Mouse (Mus musculus): ENCODE results near the gene Gm47955. TPM values are rescaled to one million over a fixed set of nuclear protein-coding genes. Genes with fewer than 3 reads are reported as not detected.
"Not testable (repeated sequence)": the region's sequence is repeated elsewhere in the genome, so short reads cannot be mapped to it uniquely, and the experiment has no call there.

Gene Gm47955
- polyA plus RNA-seq, 1 experiment from 2014 or later = not detected

GRCm38 (mm10) chr1:82977840-82978239 is 17.8 kb downstream of the Gm47955 start:
- no peaks in the 10 kb centered on the region for H3K9me3 ChIP-seq (replicated peaks; ENCODE audit: control insufficient read depth, low read length)
- no peak overlapping the region for H3K9ac ChIP-seq (ENCODE audit: low read depth, low read length)
- ATAC-seq (replicated peaks; ENCODE audit: insufficient number of reproducible peaks, low FRiP score, low TSS enrichment) = no peak
- no peak overlapping the region for H3K27ac ChIP-seq (ENCODE audit: low read depth, low read length)
- H3K4me3 ChIP-seq (ENCODE audit: low read depth, low read length) = no peak overlapping the region
- no peaks in the 10 kb centered on the region for H3K27me3 ChIP-seq (ENCODE audit: control insufficient read depth, insufficient read depth, low read length)
- H3K4me1 ChIP-seq (ENCODE audit: control insufficient read depth, insufficient read depth, low read length) = peaks cover 12% of the 10 kb centered on the region
- no peaks in the 10 kb centered on the region for H3K36me3 ChIP-seq (ENCODE audit: control insufficient read depth, insufficient read depth, low read length)
- H3K4me2 ChIP-seq = no peak overlapping the region

- no peak for ATAC-seq (replicated peaks; ENCODE audit: insufficient number of reproducible peaks, low FRiP score, low TSS enrichment)
- H3K4me3 ChIP-seq (ENCODE audit: low read depth, low read length) = no peak overlapping the region
- no peak overlapping the region for H3K9ac ChIP-seq (ENCODE audit: low read depth, low read length)
- no peaks in the 10 kb centered on the region for H3K4me1 ChIP-seq (ENCODE audit: control insufficient read depth, insufficient read depth, low read length)
- H3K27ac ChIP-seq (ENCODE audit: low read depth, low read length) = no peak overlapping the region
- H3K9me3 ChIP-seq (replicated peaks; ENCODE audit: control insufficient read depth, low read length) = peaks cover 3% of the 10 kb centered on the region; the same call in 1 of the 2 replicates
- no peak overlapping the region for H3K4me2 ChIP-seq
- 80% methylated on average over 6 of the region's 6 CpGs for WGBS (ENCODE audit: insufficient replicate concordance)
- H3K27me3 ChIP-seq (ENCODE audit: control insufficient read depth, insufficient read depth, low read length) = no peaks in the 10 kb centered on the region; the same call in 1 of the 2 replicates
- no peaks in the 10 kb centered on the region for H3K36me3 ChIP-seq (ENCODE audit: control insufficient read depth, insufficient read depth, low read length)
Measured at GRCm38 (mm10) chr1:82986738-82987137, 26.7 kb downstream of the Gm47955 start.

GRCm38 (mm10) chr1:82987530-82988198 is 27.6 kb downstream of the Gm47955 start:
- Histone ChIP-seq H3K4me2 (no peak overlapping the region), H3K27me3 (ENCODE audit: control insufficient read depth, insufficient read depth, low read length) (no peaks in the 10 kb centered on the region; the same call in 1 of the 2 replicates), H3K27ac (ENCODE audit: low read depth, low read length) (no peak overlapping the region), H3K9ac (ENCODE audit: low read depth, low read length) (no peak overlapping the region), H3K4me1 (ENCODE audit: control insufficient read depth, insufficient read depth, low read length) (no peaks in the 10 kb centered on the region), H3K36me3 (ENCODE audit: control insufficient read depth, insufficient read depth, low read length) (no peaks in the 10 kb centered on the region), H3K9me3 (replicated peaks; ENCODE audit: control insufficient read depth, low read length) (peaks cover 3% of the 10 kb centered on the region; the same call in 1 of the 2 replicates), H3K4me3 (ENCODE audit: low read depth, low read length) (no peak overlapping the region)
- ATAC-seq (replicated peaks; ENCODE audit: insufficient number of reproducible peaks, low FRiP score, low TSS enrichment) = no peak
- 19% methylated on average over 4 of the region's 4 CpGs for WGBS (ENCODE audit: insufficient replicate concordance)

DNA sequence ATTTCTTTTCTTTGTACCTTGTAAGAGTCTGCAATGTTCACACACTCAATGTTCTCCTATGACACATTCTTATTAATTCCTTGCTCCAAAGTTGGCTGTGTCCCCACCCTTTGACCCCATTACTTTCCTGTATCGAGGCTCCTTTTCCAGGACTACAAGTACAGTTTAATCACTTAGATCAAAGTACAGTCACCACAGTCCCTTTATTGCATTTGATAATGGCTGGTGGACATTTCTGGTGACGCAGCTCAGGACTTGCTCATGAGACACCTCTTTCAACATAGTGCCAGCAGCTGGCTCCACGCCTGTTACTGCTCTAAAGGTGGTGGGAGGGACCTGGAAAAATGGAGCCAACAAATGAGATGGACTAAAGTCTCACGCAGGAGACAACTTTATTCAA is 31.0 kb downstream of the Gm47955 start:
- H3K27me3 ChIP-seq (ENCODE audit: control insufficient read depth, insufficient read depth, low read length) = no peaks in the 10 kb centered on the region; the same call in 1 of the 2 replicates
- H3K9ac ChIP-seq (ENCODE audit: low read depth, low read length) = no peak overlapping the region
- H3K4me2 ChIP-seq = no peak overlapping the region
- no peaks in the 10 kb centered on the region for H3K36me3 ChIP-seq (ENCODE audit: control insufficient read depth, insufficient read depth, low read length)
- H3K27ac ChIP-seq (ENCODE audit: low read depth, low read length) = no peak overlapping the region
- no peak for ATAC-seq (replicated peaks; ENCODE audit: insufficient number of reproducible peaks, low FRiP score, low TSS enrichment)
- no peaks in the 10 kb centered on the region for H3K4me1 ChIP-seq (ENCODE audit: control insufficient read depth, insufficient read depth, low read length)
- H3K9me3 ChIP-seq (replicated peaks; ENCODE audit: control insufficient read depth, low read length) = no peaks in the 10 kb centered on the region
- 63% methylated on average over 4 of the region's 4 CpGs for WGBS (ENCODE audit: insufficient replicate concordance)
- H3K4me3 ChIP-seq (ENCODE audit: low read depth, low read length) = no peak overlapping the region

- no peaks in the 10 kb centered on the region for H3K4me1 ChIP-seq (ENCODE audit: control insufficient read depth, insufficient read depth, low read length)
- ATAC-seq (replicated peaks; ENCODE audit: insufficient number of reproducible peaks, low FRiP score, low TSS enrichment) = no peak
- no peaks in the 10 kb centered on the region; the same call in 1 of the 2 replicates for H3K27me3 ChIP-seq (ENCODE audit: control insufficient read depth, insufficient read depth, low read length)
- H3K36me3 ChIP-seq (ENCODE audit: control insufficient read depth, insufficient read depth, low read length) = no peaks in the 10 kb centered on the region
- H3K4me2 ChIP-seq = no peak overlapping the region
- no peak overlapping the region for H3K9ac ChIP-seq (ENCODE audit: low read depth, low read length)
- no peaks in the 10 kb centered on the region for H3K9me3 ChIP-seq (replicated peaks; ENCODE audit: control insufficient read depth, low read length)
- 82% methylated on average over 3 of the region's 3 CpGs for WGBS (ENCODE audit: insufficient replicate concordance)
- no peak overlapping the region for H3K27ac ChIP-seq (ENCODE audit: low read depth, low read length)
- H3K4me3 ChIP-seq (ENCODE audit: low read depth, low read length) = no peak overlapping the region
Measured at GRCm38 (mm10) chr1:82991596-82991995, 31.5 kb downstream of the Gm47955 start.

DNA sequence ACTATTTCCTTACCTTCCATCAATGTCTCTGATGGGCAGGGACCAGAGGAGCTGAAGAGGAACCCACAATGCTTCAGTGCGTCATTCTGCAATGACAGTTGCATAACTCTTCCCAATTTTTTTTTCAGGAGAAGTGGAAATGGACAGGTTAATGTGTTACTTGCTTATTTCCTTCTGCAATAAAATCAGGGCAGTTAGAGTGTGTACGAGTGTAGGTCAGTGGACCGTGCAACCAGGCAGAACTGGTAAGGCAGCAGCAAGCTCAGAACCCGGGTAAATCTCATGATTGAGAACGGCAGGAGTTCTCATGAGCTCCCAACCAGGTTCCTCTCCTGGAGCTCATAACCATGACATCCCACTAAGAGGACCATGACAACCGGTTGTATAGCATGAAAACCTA is 32.0 kb downstream of the Gm47955 start:
- Histone ChIP-seq H3K4me1 (ENCODE audit: control insufficient read depth, insufficient read depth, low read length) (no peaks in the 10 kb centered on the region), H3K36me3 (ENCODE audit: control insufficient read depth, insufficient read depth, low read length) (no peaks in the 10 kb centered on the region), H3K27me3 (ENCODE audit: control insufficient read depth, insufficient read depth, low read length) (no peaks in the 10 kb centered on the region; the same call in 1 of the 2 replicates), H3K4me3 (ENCODE audit: low read depth, low read length) (no peak overlapping the region), H3K27ac (ENCODE audit: low read depth, low read length) (no peak overlapping the region), H3K9me3 (replicated peaks; ENCODE audit: control insufficient read depth, low read length) (no peaks in the 10 kb centered on the region), H3K9ac (ENCODE audit: low read depth, low read length) (no peak overlapping the region), H3K4me2 (no peak overlapping the region)
- WGBS (ENCODE audit: insufficient replicate concordance) = 86% methylated on average over 6 of the region's 6 CpGs
- no peak for ATAC-seq (replicated peaks; ENCODE audit: insufficient number of reproducible peaks, low FRiP score, low TSS enrichment)

- Histone ChIP-seq H3K36me3 (ENCODE audit: control insufficient read depth, insufficient read depth, low read length) (no peaks in the 10 kb centered on the region), H3K9ac (ENCODE audit: low read depth, low read length) (no peak overlapping the region), H3K27me3 (ENCODE audit: control insufficient read depth, insufficient read depth, low read length) (no peaks in the 10 kb centered on the region; the same call in 1 of the 2 replicates), H3K27ac (ENCODE audit: low read depth, low read length) (no peak overlapping the region), H3K4me1 (ENCODE audit: control insufficient read depth, insufficient read depth, low read length) (no peaks in the 10 kb centered on the region), H3K4me2 (no peak overlapping the region), H3K4me3 (ENCODE audit: low read depth, low read length) (no peak overlapping the region), H3K9me3 (replicated peaks; ENCODE audit: control insufficient read depth, low read length) (no peaks in the 10 kb centered on the region)
- no peak for ATAC-seq (replicated peaks; ENCODE audit: insufficient number of reproducible peaks, low FRiP score, low TSS enrichment)
- 74% methylated on average over 3 of the region's 3 CpGs for WGBS (ENCODE audit: insufficient replicate concordance)
Measured at GRCm38 (mm10) chr1:82993947-82994346, 33.9 kb downstream of the Gm47955 start.

DNA sequence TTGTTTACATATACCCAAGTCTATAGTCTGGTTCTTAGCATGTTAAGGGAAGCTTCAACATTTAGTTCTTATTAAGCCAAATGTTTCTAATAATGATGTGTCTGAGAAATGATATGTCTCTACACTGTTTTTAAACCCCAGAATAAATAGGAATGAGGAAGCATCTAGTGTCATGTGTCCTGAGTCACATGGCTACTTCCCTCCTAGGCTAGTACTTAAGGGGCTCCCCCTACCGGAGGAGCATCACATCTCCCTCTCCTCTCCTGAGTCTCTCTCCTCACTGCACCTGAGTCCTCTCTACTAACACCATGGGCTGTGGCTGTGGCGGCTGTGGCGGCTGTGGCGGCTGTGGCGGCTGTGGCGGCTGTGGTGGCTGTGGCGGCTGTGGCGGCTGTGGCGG is 40.2 kb downstream of the Gm47955 start, which contains the start of gene Gm47959:
TSS of gene Gm47959 (plus strand) at position 243 of the 400 bp plus-strand sequence.
- H3K27ac ChIP-seq (ENCODE audit: low read depth, low read length); H3K4me2 ChIP-seq; H3K36me3 ChIP-seq (ENCODE audit: control insufficient read depth, insufficient read depth, low read length); ATAC-seq (replicated peaks; ENCODE audit: insufficient number of reproducible peaks, low FRiP score, low TSS enrichment); H3K4me1 ChIP-seq (ENCODE audit: control insufficient read depth, insufficient read depth, low read length); H3K9me3 ChIP-seq (replicated peaks; ENCODE audit: control insufficient read depth, low read length); H3K9ac ChIP-seq (ENCODE audit: low read depth, low read length); H3K4me3 ChIP-seq (ENCODE audit: low read depth, low read length); H3K27me3 ChIP-seq (ENCODE audit: control insufficient read depth, insufficient read depth, low read length): not testable (repeated sequence)
- WGBS (ENCODE audit: insufficient replicate concordance) = 87% methylated on average over 8 of the region's 9 CpGs

All from heart, embryonic 11.5 days (tissue).